Mouse (Mus musculus) C2C12 (cell line): Measurements from ENCODE around the gene Nek6. TPM values are rescaled to one million over a fixed set of nuclear protein-coding genes. Genes with fewer than 3 reads are reported as not detected.

Experiments used
- H3K27me3 ChIP-seq: one replicate; pipeline ENCODE4 v1.6.1; 2011; ENCODE audit not compliant: control insufficient read depth, insufficient read depth, insufficient read length
- H3K36me3 ChIP-seq: one replicate; pipeline ENCODE4 v1.6.1; 2011; ENCODE audit not compliant: control insufficient read depth, insufficient read depth
- H3K4me3 ChIP-seq: one replicate; pipeline ENCODE4 v1.5.1; 2011; ENCODE audit warnings: mild to moderate bottlenecking, control low read depth; ENCODE audit not compliant: poor library complexity, insufficient read depth, severe bottlenecking
- H3K79me2 ChIP-seq: one replicate; pipeline ENCODE4 v1.6.1; 2011; ENCODE audit not compliant: control insufficient read depth, insufficient read depth
- H3K79me3 ChIP-seq: one replicate; pipeline ENCODE4 v1.6.1; 2011; ENCODE audit warnings: low read depth, control low read depth
- H3ac ChIP-seq: one replicate; pipeline ENCODE3; 2011; ENCODE audit warnings: low read depth; ENCODE audit not compliant: control insufficient read depth, insufficient read length
- CEBPB ChIP-seq: IDR thresholded peaks from one replicate; pipeline ENCODE4 v1.6.1; 2011; ENCODE audit warnings: low read depth, mild to moderate bottlenecking, control low read depth, moderate library complexity
- CTCF ChIP-seq: IDR thresholded peaks from one replicate; pipeline ENCODE4 v1.5.1; 2011; ENCODE audit not compliant: control insufficient read depth, insufficient read depth, insufficient read length
- FOSL1 ChIP-seq: IDR thresholded peaks from one replicate; pipeline ENCODE4 v1.8.0; 2011; ENCODE audit warnings: mild to moderate bottlenecking, low read length; ENCODE audit not compliant: poor library complexity, insufficient read depth, severe bottlenecking
- MAX ChIP-seq: IDR thresholded peaks from one replicate; pipeline ENCODE4 v1.6.1; 2011; ENCODE audit warnings: mild to moderate bottlenecking, control low read depth
- MYOD1 ChIP-seq: IDR thresholded peaks from one replicate; pipeline ENCODE4 v1.6.1; 2011; ENCODE audit warnings: low read depth; ENCODE audit not compliant: control insufficient read depth, insufficient read length
- MYOG ChIP-seq: IDR thresholded peaks from one replicate; pipeline ENCODE4 v1.6.1; 2011; ENCODE audit not compliant: control insufficient read depth, insufficient read length; ENCODE audit errors: extremely low read depth
- USF1 ChIP-seq: IDR thresholded peaks from one replicate; pipeline ENCODE4 v1.6.1; 2011; ENCODE audit warnings: low read depth, mild to moderate bottlenecking, control low read depth, moderate library complexity
- polyA plus RNA-seq: library from polyadenylated mRNA; unstranded; fragments of >200 nt; fragmentation: generic; extraction: Trizol; gene quantifications from one replicate; pipeline ENCODE4 v1.2.1, GENCODE M21; 2012; ENCODE audit warnings: missing spikeins

Gene Nek6
- polyA plus RNA-seq, 1 experiment: 27.9 TPM

- TF ChIP-seq MYOG (no peak), FOSL1 (peak; percentile 28), CEBPB (peak; percentile 92), USF1 (no peak), MAX (no peak)
- H3K79me3 ChIP-seq: peaks cover 49% of the 10 kb centered on the region
- H3K79me2 ChIP-seq: peaks cover 57% of the 10 kb centered on the region
- H3K27me3 ChIP-seq: no peaks in the 10 kb centered on the region
- H3K36me3 ChIP-seq: peaks cover 14% of the 10 kb centered on the region
- H3ac ChIP-seq: peak overlapping the region; percentile 97
- peak overlapping the region; percentile 75 for H3K4me3 ChIP-seq
Observed at GRCm38 (mm10) chr2:38512308-38513182, 1.1 kb downstream of the Nek6 start.

GRCm38 (mm10) chr2:38513183-38513529, 1.7 kb downstream of the Nek6 start:
- Histone ChIP-seq H3K79me2 (peaks cover 63% of the 10 kb centered on the region), H3K27me3 (no peaks in the 10 kb centered on the region), H3ac (peak overlapping the region; percentile 14), H3K4me3 (peak overlapping the region; percentile 75), H3K79me3 (peaks cover 50% of the 10 kb centered on the region), H3K36me3 (peaks cover 14% of the 10 kb centered on the region)
- TF ChIP-seq FOSL1: no peak

GRCm38 (mm10) chr2:38514411-38514810, 3.0 kb downstream of the Nek6 start:
- peaks cover 14% of the 10 kb centered on the region for H3K36me3 ChIP-seq
- peaks cover 63% of the 10 kb centered on the region for H3K79me3 ChIP-seq
- H3K79me2 ChIP-seq: peaks cover 75% of the 10 kb centered on the region
- H3K27me3 ChIP-seq: no peaks in the 10 kb centered on the region
- TF ChIP-seq FOSL1: no peak
- no peak for TF ChIP-seq MAX
- TF ChIP-seq CTCF: no peak
- TF ChIP-seq CEBPB: no peak
- TF ChIP-seq MYOG: no peak
- TF ChIP-seq MYOD1: no peak
- no peak overlapping the region for H3ac ChIP-seq
- no peak overlapping the region for H3K4me3 ChIP-seq

GRCm38 (mm10) chr2:38515446-38515845, 4.0 kb downstream of the Nek6 start:
- Histone ChIP-seq H3K27me3 (no peaks in the 10 kb centered on the region), H3K36me3 (peaks cover 14% of the 10 kb centered on the region), H3K79me3 (peaks cover 73% of the 10 kb centered on the region), H3K79me2 (peaks cover 86% of the 10 kb centered on the region), H3K4me3 (no peak overlapping the region), H3ac (no peak overlapping the region)
- TF ChIP-seq CEBPB (no peak), CTCF (no peak), MAX (no peak), FOSL1 (no peak), USF1 (no peak), MYOD1 (no peak), MYOG (no peak)

- H3K36me3 ChIP-seq: peaks cover 14% of the 10 kb centered on the region
- no peak overlapping the region for H3ac ChIP-seq
- peaks cover 96% of the 10 kb centered on the region for H3K79me2 ChIP-seq
- H3K79me3 ChIP-seq: peaks cover 82% of the 10 kb centered on the region
- no peak for TF ChIP-seq CTCF
- no peak for TF ChIP-seq MYOD1
- TF ChIP-seq CEBPB: no peak
- TF ChIP-seq MAX: no peak
- TF ChIP-seq FOSL1: no peak
- TF ChIP-seq MYOG: no peak
- no peak for TF ChIP-seq USF1
- no peaks in the 10 kb centered on the region for H3K27me3 ChIP-seq
- no peak overlapping the region for H3K4me3 ChIP-seq
Observed at GRCm38 (mm10) chr2:38516471-38516870, 5.0 kb downstream of the Nek6 start.

GRCm38 (mm10) chr2:38517045-38517444, 5.6 kb downstream of the Nek6 start:
- H3K79me2 ChIP-seq: peaks cover 97% of the 10 kb centered on the region
- H3K79me3 ChIP-seq: peaks cover 84% of the 10 kb centered on the region
- H3ac ChIP-seq: no peak overlapping the region
- no peak overlapping the region for H3K4me3 ChIP-seq
- H3K36me3 ChIP-seq: peaks cover 14% of the 10 kb centered on the region
- no peak for TF ChIP-seq MYOD1
- no peak for TF ChIP-seq CEBPB
- no peak for TF ChIP-seq MYOG
- no peak for TF ChIP-seq MAX
- no peak for TF ChIP-seq USF1
- no peak for TF ChIP-seq FOSL1
- no peak for TF ChIP-seq CTCF
- H3K27me3 ChIP-seq: no peaks in the 10 kb centered on the region
